Mouse (Mus musculus) forebrain, embryonic 11.5 days (tissue): ENCODE measurements around the gene Resf1. TPM values are rescaled to one million over a fixed set of nuclear protein-coding genes. Genes with fewer than 3 reads are reported as not detected.
A peak's percentile ranks its signal among the peaks of the same experiment; 100 is the strongest.

Experiments used
- ATAC-seq: fragments of 200-750 bp; cut with Nextera tagmentation; replicated peaks from 2 replicates; pipeline ENCODE4 v1.8.0; 2017; ENCODE audit warnings: moderate TSS enrichment; ENCODE audit not compliant: low FRiP score
- DNase-seq: peaks from one replicate; pipeline ENCODE4 v3.0.0-alpha.2; 2017; ENCODE audit warnings: low spot score
- H3K27ac ChIP-seq: fragments of 300-500 bp; sonication (generic); 2 replicates; pipeline ENCODE4 v1.5.1; 2014; ENCODE audit warnings: low read depth, low read length
- H3K27me3 ChIP-seq: fragments of 300-500 bp; sonication (generic); 2 replicates; pipeline ENCODE4 v1.6.1; 2014; ENCODE audit warnings: mild to moderate bottlenecking, low read length, mixed read lengths; ENCODE audit not compliant: control insufficient read depth, insufficient read depth
- H3K36me3 ChIP-seq: fragments of 300-500 bp; sonication (generic); 2 replicates; pipeline ENCODE4 v1.6.1; 2014; ENCODE audit warnings: mild to moderate bottlenecking, low read length, moderate library complexity, mixed read lengths; ENCODE audit not compliant: control insufficient read depth, insufficient read depth
- H3K4me1 ChIP-seq: fragments of 300-500 bp; sonication (generic); replicated peaks from 2 replicates; pipeline ENCODE4 v1.6.1; 2014; ENCODE audit warnings: low read length, mixed read lengths; ENCODE audit not compliant: control insufficient read depth, insufficient read depth
- H3K4me2 ChIP-seq: fragments of 300-500 bp; sonication (generic); 2 replicates; pipeline ENCODE4 v1.6.1; 2014; ENCODE audit warnings: low read depth, mild to moderate bottlenecking, low read length, moderate library complexity, mixed read lengths; ENCODE audit not compliant: severe bottlenecking
- H3K4me3 ChIP-seq: fragments of 300-500 bp; sonication (generic); 2 replicates; pipeline ENCODE4 v1.5.1; 2014; ENCODE audit warnings: low read depth, low read length
- H3K9ac ChIP-seq: fragments of 300-500 bp; sonication (generic); 2 replicates; pipeline ENCODE4 v1.6.1; 2014; ENCODE audit warnings: low read length
- H3K9me3 ChIP-seq: fragments of 300-500 bp; sonication (generic); 2 replicates; pipeline ENCODE4 v1.6.1; 2016; ENCODE audit warnings: low read length, mixed read lengths; ENCODE audit not compliant: control insufficient read depth
- WGBS: fragments of 180-500 bp; shearing (Covaris S2); extraction: QIAGEN DNeasy Blood & Tissue Kit; methylation state at CpG from one replicate; pipeline ENCODE4 v1.1.7; 2014; 5-methylcytosine and 5-hydroxymethylcytosine counted together
- polyA plus RNA-seq: library from polyadenylated mRNA; unstranded; fragments of >200 nt; fragmentation: Nextera tagmentation; extraction: Ambion mirVana; gene quantifications from 2 replicates; pipeline ENCODE4 v1.2.1, GENCODE M21; 2014

Gene Resf1
- polyA plus RNA-seq, 1 experiment from 2014 or later = 49.9 TPM

DNA sequence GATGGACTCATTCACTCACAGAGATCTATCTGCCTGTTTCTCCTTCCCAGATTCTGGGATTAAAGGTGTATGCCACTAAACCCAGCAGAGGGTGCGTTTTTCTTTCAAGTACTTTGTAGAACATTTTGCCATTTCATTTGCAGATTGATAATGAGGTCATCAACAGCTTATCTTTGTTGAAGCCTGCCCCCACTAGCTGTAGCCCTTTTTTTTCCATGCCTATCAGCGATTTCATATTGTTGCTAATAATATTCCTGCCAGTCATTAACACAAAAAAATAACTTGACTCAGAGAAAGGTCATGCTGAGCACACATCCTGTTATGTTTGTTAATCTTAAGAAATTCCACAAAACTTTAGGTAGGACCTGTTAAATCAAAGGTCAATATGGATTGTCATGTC is 2.1 kb upstream of the Resf1 start:
- H3K4me2 ChIP-seq = no peak overlapping the region
- no peaks in the 10 kb centered on the region for H3K27me3 ChIP-seq
- no peaks in the 10 kb centered on the region for H3K36me3 ChIP-seq
- no peak overlapping the region for H3K27ac ChIP-seq
- WGBS = 89% methylated on average over 2 of the region's 2 CpGs
- 0 out of 2 replicates have a peak, but pooled peaks cover 4% of the 10 kb centered on the region for H3K4me1 ChIP-seq
- ATAC-seq (no peak), DNase-seq (no peak)
- H3K9ac ChIP-seq = no peak overlapping the region
- no peaks in the 10 kb centered on the region; the same call in 1 of the 2 replicates for H3K9me3 ChIP-seq
- H3K4me3 ChIP-seq = no peak overlapping the region

DNA sequence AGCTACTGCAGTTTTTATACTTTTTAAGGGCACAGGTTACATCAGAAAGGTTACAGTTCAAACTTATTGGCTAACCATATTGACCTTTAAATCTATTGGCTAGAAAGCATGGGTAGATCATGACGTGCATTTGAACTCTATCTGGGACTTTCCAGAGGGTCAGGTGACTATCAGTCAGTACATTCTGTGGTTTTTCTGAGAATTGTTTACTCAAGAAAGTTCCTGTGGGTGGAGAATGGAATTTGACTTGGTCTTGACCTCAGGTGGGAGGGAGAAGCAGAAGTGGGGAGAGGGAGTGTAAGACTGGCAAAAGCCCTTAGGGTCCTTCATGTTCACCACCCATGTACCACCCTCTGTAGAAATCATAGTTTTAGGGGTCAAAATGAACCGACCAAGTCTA is 1.4 kb upstream of the Resf1 start:
- 77% methylated on average over 2 of the region's 2 CpGs for WGBS
- Histone ChIP-seq H3K4me3 (no peak overlapping the region), H3K4me2 (no peak overlapping the region), H3K36me3 (no peaks in the 10 kb centered on the region), H3K27ac (no peak overlapping the region), H3K4me1 (0 out of 2 replicates have a peak, but pooled peaks cover 4% of the 10 kb centered on the region), H3K27me3 (no peaks in the 10 kb centered on the region), H3K9me3 (no peaks in the 10 kb centered on the region; the same call in 1 of the 2 replicates), H3K9ac (no peak overlapping the region)
- DNase-seq (no peak), ATAC-seq (no peak)

DNA sequence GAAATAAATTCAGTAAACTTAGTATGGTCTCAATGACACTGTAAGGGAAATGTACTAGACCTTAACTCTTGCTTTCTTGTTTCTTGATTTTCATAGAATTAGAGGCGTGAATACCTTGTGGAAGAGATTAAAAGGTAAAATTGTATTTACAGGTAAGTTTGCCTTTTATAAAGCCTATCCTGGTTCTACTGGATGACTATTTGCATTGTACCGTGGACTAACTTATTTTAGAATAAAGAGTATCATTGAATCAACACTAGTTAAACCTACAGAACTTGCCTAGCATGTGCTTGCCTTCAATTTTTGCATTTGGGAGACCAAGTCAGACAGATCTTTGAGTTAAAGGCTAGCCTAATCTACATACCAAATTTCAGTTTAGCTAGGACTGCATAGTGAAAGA is 1.0 kb downstream of the Resf1 start:
- Histone ChIP-seq H3K4me1 (0 out of 2 replicates have a peak, but pooled peaks cover 4% of the 10 kb centered on the region), H3K4me2 (peak overlapping the region; percentile 61), H3K27me3 (no peaks in the 10 kb centered on the region), H3K27ac (no peak overlapping the region), H3K9me3 (no peaks in the 10 kb centered on the region; the same call in 1 of the 2 replicates), H3K9ac (peak overlapping the region; percentile 96), H3K36me3 (no peaks in the 10 kb centered on the region), H3K4me3 (peak overlapping the region; percentile 78)
- no peak for DNase-seq
- no peak for ATAC-seq
- 64% methylated on average over 2 of the region's 2 CpGs for WGBS

DNA sequence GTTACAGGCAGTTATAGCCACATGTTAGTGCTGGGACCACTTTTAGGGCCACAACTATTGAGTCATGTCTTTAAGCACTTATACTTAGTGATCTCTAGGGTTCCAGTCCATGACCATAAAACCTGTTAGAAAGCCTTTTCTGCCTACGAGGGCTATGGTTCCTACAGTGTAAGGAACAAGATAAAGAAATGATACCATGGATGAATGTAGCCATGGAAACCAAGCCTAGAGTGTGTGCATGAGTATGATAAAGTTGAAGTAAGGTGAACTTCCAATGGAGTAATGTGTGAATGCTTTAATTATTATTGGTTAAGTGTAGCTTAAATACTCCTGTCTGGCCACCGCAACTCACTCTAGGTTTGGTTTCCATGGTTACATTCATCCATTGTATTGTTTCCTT is 1.8 kb downstream of the Resf1 start:
- no peaks in the 10 kb centered on the region for H3K27me3 ChIP-seq
- no peak overlapping the region for H3K9ac ChIP-seq
- WGBS = 97% methylated on average over 2 of the region's 2 CpGs
- H3K4me1 ChIP-seq = 0 out of 2 replicates have a peak, but pooled peaks cover 4% of the 10 kb centered on the region
- H3K4me3 ChIP-seq = no peak overlapping the region
- no peak for DNase-seq
- H3K27ac ChIP-seq = no peak overlapping the region
- no peaks in the 10 kb centered on the region for H3K9me3 ChIP-seq
- peak overlapping the region; percentile 9; the same call in 1 of the 2 replicates for H3K4me2 ChIP-seq
- no peak for ATAC-seq
- H3K36me3 ChIP-seq = no peaks in the 10 kb centered on the region

DNA sequence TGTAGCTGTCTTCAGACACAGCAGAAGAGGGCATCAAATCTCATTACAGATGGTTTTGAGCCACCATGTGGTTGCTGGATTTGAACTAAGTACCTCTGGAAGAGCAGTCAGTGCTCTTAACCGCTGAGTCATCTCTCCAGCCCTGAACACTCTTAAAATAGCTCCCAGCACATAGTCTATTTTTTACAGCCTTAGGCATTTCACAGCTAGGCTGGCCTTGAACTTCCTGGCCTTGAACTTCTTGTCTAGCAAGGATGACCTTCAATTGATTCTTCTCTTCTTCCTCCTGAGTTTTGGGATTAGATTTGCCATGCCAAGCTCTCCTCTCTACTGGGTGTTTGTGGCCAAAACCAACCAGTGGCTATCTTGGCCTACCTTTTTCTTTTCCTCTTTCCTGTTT is 2.6 kb downstream of the Resf1 start:
- 91% methylated on average over 1 of the region's 1 CpGs for WGBS

DNA sequence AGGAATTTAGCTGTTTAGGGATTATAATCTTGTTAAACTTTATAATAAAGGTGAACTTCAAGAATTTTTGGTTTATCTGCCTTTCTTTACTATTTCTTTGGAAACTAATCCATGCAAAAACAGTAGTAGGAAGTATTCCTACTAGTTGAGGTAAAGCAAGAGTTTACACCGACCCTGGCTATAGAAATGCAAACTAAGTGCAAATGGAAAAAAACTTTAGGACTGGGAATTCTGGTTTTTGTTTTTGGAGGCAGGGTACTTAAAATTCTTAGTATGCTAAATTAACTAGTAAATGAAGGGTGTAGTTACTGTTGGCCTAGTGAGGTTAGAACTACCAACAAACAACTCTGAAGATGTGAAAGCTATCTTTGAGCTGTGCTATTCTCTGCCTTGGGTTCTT is 3.0 kb downstream of the Resf1 start:
- 80% methylated on average over 1 of the region's 1 CpGs for WGBS
- no peaks in the 10 kb centered on the region for H3K9me3 ChIP-seq
- H3K27me3 ChIP-seq = no peaks in the 10 kb centered on the region
- H3K36me3 ChIP-seq = no peaks in the 10 kb centered on the region
- H3K27ac ChIP-seq = no peak overlapping the region
- 0 out of 2 replicates have a peak, but pooled peaks cover 4% of the 10 kb centered on the region for H3K4me1 ChIP-seq
- no peak overlapping the region for H3K4me3 ChIP-seq
- H3K4me2 ChIP-seq = no peak overlapping the region
- no peak for ATAC-seq
- H3K9ac ChIP-seq = no peak overlapping the region
- no peak for DNase-seq

More for the DNA sequence above, 2.6 kb downstream of the Resf1 start:
- H3K4me1 ChIP-seq = 0 out of 2 replicates have a peak, but pooled peaks cover 4% of the 10 kb centered on the region
- no peak overlapping the region for H3K27ac ChIP-seq
- H3K36me3 ChIP-seq = no peaks in the 10 kb centered on the region
- H3K27me3 ChIP-seq = no peaks in the 10 kb centered on the region
- no peak overlapping the region for H3K4me2 ChIP-seq
- no peak for DNase-seq
- no peak for ATAC-seq
- no peak overlapping the region for H3K9ac ChIP-seq
- no peaks in the 10 kb centered on the region for H3K9me3 ChIP-seq
- H3K4me3 ChIP-seq = no peak overlapping the region

DNA sequence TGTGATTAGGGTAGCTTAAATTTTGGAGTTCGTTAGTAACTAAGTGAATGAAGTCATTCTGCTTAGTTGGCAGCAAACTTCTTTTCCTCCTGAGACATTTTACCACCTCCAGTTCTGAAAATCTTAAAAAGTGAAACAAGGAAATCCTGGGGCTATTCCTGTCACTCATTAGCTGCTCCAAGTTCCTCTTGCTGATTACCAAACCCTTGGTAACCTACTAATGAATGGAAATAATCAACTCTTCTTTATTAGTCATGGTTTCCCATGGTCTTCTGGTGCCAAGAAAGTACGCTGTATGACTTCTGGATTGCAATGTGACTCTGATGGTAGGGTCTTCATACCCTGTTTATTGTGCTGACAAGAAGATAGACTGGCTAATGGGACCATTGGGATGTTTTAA is 5.7 kb downstream of the Resf1 start:
- 82% methylated on average over 2 of the region's 2 CpGs for WGBS
- no peak for DNase-seq
- Histone ChIP-seq H3K4me1 (0 out of 2 replicates have a peak, but pooled peaks cover 4% of the 10 kb centered on the region), H3K27me3 (no peaks in the 10 kb centered on the region), H3K4me3 (no peak overlapping the region), H3K27ac (no peak overlapping the region), H3K9ac (no peak overlapping the region), H3K9me3 (no peaks in the 10 kb centered on the region), H3K4me2 (no peak overlapping the region), H3K36me3 (no peaks in the 10 kb centered on the region)
- no peak for ATAC-seq

DNA sequence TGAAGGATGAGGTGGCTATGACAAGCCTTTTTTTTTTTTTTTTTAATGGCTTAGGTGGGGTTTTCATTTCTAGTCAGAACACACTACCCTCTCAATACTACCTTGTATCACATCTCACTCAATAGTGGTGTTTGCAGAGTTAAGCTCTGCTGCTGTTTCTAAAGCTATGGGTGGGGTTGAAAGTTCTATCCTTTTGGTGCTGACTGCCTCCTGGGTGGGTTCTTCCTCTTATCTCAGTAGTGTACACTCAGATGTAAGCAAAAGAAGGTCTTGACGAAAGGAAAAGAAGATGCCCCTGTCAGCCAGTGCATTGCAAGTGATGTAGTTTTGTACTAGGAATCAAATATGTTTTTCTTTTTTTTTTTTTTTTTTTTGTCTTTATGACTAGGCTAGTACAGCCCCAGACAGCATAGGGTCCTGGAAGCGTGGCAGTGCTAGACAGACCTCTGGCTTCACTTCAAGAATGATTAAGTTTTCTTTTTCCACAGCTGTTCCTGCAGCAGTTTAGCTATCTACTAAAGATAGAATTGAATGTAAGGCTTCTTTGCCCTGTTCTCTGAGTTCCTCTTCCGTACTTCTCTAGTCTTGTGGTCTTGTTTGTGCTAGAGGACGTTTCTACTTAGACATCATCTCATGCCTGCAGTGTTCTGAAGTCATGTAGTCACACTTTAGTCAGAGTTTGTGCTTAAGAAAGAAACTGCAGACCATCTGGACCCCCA is 14.5 kb downstream of the Resf1 start:
- Histone ChIP-seq H3K27ac (no peak overlapping the region), H3K4me1 (no peaks in the 10 kb centered on the region), H3K9me3 (no peaks in the 10 kb centered on the region), H3K4me2 (no peak overlapping the region), H3K9ac (no peak overlapping the region), H3K27me3 (no peaks in the 10 kb centered on the region), H3K36me3 (peaks cover 28% of the 10 kb centered on the region), H3K4me3 (no peak overlapping the region)
- 96% methylated on average over 4 of the region's 4 CpGs for WGBS
- DNase-seq (no peak), ATAC-seq (no peak)

DNA sequence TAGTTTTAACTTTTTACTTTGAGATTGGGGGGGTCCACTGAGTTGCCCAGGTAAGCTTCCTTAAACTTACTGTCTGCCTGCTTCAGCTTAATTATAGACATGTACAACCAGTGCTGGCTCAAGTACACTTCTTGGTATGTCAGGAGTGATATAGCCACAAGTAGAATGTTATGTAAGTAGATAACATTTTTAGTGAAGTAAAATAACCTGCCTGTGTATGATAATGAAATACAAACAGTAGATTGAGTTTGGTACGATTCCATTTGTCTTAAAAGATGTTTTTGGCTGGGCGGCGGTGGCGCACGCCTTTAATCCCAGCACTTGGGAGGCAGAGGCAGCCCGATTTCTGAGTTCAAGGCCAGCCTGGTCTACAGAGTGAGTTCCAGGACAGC is 15.0 kb downstream of the Resf1 start:
- no peak for DNase-seq
- WGBS = 96% methylated on average over 6 of the region's 6 CpGs

More for the DNA sequence above, 15.0 kb downstream of the Resf1 start:
- Histone ChIP-seq H3K9ac (no peak overlapping the region), H3K9me3 (no peaks in the 10 kb centered on the region), H3K27me3 (no peaks in the 10 kb centered on the region), H3K4me1 (no peaks in the 10 kb centered on the region), H3K36me3 (peaks cover 28% of the 10 kb centered on the region), H3K4me2 (no peak overlapping the region), H3K27ac (no peak overlapping the region), H3K4me3 (no peak overlapping the region)
- ATAC-seq = no peak
